Mouse (Mus musculus): ENCODE results near the gene Ctbp2. TPM values are rescaled to one million over a fixed set of nuclear protein-coding genes. Genes with fewer than 3 reads are reported as not detected.
A peak's percentile ranks its signal among the peaks of the same experiment; 100 is the strongest.

Gene Ctbp2
- total RNA-seq, 2 experiments from 2014 or later = 33.8 to 40.9 TPM

DNA sequence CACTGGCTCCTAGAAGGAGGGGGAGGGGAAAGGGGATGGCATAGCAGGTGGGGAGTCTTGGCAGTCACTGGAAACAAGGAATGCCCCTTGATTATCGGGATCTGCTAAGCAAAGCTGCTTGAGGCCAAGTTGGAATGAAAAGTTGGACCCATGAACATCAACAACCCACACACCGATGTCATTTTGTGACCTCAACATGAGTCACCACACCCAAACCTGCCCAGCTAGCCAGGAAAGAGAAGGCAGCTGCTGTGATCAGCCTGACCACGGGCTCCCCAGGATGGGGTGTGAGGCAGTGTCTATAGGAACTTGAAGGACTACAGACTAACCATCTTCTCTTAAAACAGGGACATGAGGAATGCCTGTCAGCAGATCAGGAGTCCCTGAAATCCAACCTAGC, 38.7 kb downstream of the Ctbp2 start:
- DNase-seq = no peak

- no peak for DNase-seq
These were observed 40.1 kb downstream of the Ctbp2 start for GRCm38 (mm10) chr7:133083936-133084614.

GRCm38 (mm10) chr7:133078929-133079328, 45.2 kb downstream of the Ctbp2 start:
- no peak for DNase-seq

GRCm38 (mm10) chr7:133074462-133075133, 49.6 kb downstream of the Ctbp2 start:
- no peak for DNase-seq

DNA sequence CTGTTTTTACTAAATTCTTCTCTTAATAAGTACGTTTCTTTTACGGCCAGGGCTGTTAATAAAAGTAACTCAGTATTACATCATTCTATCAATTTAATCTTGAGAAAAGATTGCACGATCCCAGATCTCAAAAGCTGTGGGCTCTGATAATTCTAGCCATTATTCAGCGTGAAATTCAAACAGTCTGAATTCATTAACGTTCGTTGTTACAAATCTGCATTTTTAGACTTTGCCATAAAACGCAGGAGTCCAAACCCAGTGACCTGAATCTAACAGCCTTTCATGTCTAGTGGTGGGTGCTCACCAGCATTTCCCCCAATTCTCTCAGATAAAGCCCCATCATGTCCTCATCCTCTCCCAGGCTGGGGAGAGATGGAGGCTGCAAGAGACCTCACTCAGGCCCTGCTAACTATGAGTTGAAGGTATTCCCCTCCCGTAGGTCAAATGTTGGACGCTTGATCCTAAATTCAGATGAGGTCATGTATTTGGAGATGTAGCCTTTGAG, 51.0 kb downstream of the Ctbp2 start:
- DNase-seq = no peak

- no peak for DNase-seq
These were observed 51.6 kb downstream of the Ctbp2 start for GRCm38 (mm10) chr7:133072535-133072934.

GRCm38 (mm10) chr7:133067321-133067841, 56.8 kb downstream of the Ctbp2 start:
- DNase-seq = no peak

DNA sequence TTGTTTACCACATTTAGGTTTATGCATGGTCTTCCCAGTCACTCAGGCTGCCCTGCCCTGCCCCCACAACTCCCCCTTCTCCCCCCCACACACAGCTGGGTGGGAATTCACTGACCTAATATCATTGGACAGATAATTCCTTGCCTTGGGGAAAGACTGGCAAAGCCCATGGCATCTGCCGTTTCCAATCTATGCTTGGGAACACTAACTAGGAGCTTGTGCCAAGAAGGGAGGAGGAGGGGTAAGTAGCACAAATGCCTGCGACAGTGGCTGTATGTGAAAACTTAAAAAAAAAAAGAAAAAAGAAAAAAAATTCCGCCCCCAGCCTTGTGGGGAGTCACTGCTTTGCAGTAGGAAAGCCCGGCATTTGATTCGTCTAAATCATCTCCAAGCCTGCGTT, 57.4 kb downstream of the Ctbp2 start:
- no peak for DNase-seq

DNA sequence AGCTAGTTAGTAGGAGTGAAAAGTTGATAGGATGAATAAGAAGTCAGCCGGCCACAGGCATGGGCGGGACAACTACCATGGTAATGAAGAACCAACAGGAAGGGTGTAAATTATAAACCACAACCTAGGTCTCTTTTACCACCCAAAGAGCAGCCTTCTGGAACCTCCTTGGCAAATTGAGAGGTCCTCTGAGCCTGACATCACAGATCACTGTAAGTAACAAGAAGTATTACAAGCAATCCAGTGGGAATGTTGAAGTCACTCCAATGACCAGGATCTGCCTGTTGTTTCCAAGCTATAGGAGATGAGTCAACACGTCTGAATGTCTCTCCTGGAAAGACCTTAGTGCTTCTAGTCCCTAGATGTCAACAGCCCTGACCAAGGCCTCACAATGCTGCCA, 62.1 kb downstream of the Ctbp2 start:
- no peak for DNase-seq

DNA sequence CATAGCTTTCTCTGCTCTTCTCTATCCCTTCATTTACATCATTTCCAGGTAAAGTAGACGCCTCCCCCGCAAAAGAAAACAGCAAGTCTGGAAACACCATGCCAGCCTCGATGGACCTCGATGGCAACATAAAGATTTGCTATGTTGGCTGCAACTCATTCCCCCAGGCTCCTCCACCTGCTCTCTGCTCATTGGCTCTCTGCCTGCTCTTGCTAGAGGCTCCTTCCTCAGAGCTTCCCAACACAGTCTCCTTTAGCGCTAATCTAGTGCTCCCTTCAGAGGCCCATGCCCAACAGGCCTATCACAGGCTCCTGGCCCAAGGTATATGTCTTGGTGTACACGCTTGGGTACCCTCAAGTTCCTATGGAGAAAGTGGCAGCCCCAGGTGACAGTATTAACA, 64.0 kb downstream of the Ctbp2 start:
- no peak for DNase-seq

GRCm38 (mm10) chr7:133059517-133060104, 64.5 kb downstream of the Ctbp2 start:
- no peak for DNase-seq

- DNase-seq = peak; percentile 76
These were observed 65.0 kb downstream of the Ctbp2 start for GRCm38 (mm10) chr7:133059150-133059509.

DNA sequence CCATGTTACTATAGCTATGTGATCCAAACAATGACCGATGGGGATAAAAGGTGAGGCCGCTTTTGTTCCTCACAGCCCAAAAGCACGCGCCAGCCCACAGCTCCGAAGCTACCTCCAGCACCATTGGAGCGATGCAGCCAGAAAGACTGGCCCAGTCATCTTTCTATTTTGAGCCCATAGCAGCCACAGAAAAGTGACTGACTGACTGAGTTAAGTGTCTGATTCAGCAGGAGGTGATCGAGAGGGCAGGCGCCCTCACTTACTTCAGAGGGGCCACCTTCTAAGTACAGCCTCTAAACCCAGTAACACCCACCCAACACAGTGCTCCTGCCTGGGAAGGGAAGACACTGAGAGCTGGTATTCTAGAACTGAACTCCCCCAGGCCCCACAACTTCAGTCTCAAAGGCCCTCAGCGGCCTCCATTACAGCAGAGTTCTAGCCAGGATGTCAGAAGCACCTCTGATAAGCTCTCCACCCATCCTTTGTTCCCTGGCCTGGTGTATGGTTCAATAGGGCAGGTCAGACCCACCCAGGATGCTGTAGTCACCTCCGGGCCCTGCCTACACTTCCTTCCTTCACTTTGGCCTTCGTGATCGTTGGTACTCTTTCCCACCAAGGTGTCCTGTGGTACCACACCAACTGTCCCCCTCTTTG, 65.5 kb downstream of the Ctbp2 start:
- no peak for DNase-seq

GRCm38 (mm10) chr7:133056924-133057323, 67.2 kb downstream of the Ctbp2 start:
- no peak for DNase-seq

DNA sequence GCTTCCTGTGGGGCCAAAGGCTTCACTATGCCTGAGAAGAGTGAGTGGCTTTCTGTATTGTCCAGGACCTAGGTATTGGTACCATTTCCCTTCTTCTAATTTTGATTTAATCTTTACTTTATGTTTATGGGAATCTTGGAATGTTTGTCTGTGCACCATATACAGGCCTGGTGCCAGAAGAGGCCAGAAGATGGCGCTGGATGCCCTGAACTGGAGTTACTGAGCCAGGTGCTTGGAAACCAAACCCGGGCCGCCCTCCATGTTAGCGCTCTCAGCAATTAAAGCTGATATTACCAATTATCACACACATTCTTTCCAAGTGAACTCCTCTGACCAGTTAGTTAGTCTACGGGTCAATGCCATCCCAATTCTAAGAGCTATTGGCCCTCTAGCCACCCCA, 69.7 kb downstream of the Ctbp2 start:
- no peak for DNase-seq

DNA sequence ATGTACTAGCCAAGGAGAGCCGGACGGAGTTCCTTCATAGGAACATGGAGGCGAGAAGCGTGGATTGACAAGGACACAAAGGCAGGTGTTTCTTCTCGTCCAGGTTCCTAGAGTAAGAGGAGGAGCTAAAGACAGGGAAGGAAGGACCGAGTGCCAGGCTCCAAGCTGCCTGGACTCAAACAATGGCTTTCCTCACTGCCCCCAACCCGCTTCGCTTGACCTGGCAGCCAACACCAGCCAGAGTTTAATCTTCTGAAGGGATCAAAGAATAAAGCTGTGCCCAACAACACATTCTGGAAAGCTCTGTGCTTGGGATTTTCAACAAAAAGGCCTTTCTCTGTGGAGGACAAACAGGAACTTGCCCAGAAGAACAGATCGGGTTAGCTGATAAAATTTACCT, 70.4 kb downstream of the Ctbp2 start:
- no peak for DNase-seq

DNA sequence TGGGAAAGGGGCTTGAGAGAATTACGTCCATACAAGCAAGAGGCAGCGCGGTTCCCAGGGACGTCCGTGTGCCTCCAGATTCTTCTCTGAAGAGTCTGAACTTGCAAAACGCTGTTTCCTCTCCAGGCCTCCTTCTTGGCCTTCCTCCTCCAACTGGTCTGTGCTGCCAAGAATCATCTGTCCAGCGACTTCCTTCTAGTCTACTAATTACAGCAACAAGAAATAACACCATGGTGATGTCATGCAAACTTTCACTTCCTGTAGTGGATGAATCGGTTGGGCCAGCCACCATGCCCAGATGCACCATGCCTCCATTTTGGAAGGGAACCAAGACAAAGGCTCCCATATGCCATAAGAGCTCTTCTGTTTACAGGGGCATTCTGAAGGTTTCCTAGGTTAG, 71.3 kb downstream of the Ctbp2 start:
- no peak for DNase-seq

GRCm38 (mm10) chr7:133050681-133051080, 73.5 kb downstream of the Ctbp2 start:
- no peak for DNase-seq

GRCm38 (mm10) chr7:133048085-133048630, 76.0 kb downstream of the Ctbp2 start:
- DNase-seq = no peak

DNA sequence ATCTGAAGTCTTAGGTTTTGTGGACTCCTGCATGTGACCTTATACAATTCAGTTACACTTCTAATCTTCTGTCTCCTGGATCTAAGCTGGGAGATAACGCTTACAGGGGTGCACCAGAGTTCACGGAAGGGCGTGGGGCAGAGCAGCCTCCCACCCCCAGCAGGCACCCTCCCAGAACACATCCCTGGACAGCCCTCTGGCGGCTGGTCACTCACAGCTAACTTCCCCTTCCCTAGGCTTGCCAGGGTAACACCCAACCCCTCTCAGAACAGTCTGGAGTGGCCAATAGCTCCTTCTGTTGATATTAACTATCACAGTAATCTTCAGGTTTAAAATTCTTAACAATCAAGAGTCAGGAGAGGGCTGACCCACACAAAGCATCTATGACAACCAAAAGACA, 76.9 kb downstream of the Ctbp2 start:
- DNase-seq = no peak

DNA sequence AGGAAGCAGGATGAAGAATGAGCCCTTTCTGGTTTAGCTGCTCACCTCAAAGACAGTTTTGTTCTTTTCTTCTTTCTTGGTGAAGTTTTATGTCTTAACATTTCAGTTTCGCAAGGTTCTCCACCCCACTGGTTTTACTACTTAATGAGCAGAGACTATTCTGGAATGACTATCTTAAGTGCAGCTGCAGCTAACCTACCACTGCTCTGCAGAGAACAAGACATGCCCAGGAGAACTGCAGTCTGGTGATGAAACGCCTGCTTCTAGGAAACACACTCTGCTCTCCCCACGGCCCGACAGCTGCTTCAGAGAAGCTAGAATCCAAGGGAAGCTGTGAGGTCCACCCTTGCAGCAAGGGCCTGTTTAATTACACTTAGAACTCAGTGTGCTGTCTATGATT, 79.4 kb downstream of the Ctbp2 start:
- DNase-seq = no peak

DNA sequence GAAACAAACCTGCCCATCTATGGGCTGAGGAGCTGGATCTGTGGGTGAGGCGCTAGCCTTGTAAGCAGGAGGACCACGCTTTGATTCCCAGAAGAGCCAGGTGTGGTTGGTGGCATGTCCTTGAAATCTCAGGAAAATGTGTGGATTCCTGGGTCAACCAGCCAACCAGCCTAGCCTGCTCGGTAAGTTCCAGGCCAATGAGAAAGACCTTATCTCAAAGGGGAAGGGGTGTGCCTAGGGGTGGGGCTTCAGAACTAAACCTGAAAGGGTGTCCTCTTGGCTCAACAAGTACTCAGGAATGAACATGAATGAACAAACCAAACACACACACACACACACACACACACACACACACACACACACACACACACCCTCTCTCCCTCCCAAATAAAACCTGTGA, 82.4 kb downstream of the Ctbp2 start:
- DNase-seq = no peak
